Mouse (Mus musculus): ENCODE measurements around the gene Cnnm4. TPM values are rescaled to one million over a fixed set of nuclear protein-coding genes. Genes with fewer than 3 reads are reported as not detected.
"Not testable (repeated sequence)": the region's sequence is repeated elsewhere in the genome, so short reads cannot be mapped to it uniquely, and the experiment has no call there.

The Cnnm4 gene
- total and polyA plus RNA-seq, 3 experiments: 3.9 to 4.6 (median 4.4) TPM

GRCm38 (mm10) chr1:36536397-36536728 is 64.9 kb downstream of the Cnnm4 start:
- H3K9ac ChIP-seq (ENCODE audit: low read depth, low read length): no peak overlapping the region
- peaks cover 5% of the 10 kb centered on the region; the same call in 1 of the 2 replicates for H3K4me1 ChIP-seq (ENCODE audit: control insufficient read depth, insufficient read depth, low read length)
- H3K4me3 ChIP-seq: no peak overlapping the region
- H3K27me3 ChIP-seq (ENCODE audit: control insufficient read depth, insufficient read depth, low read length): no peaks in the 10 kb centered on the region
- no peaks in the 10 kb centered on the region for H3K79me2 ChIP-seq (replicated peaks; ENCODE audit: control insufficient read depth, insufficient read depth, low read length)
- no peaks in the 10 kb centered on the region for H3K36me3 ChIP-seq (ENCODE audit: control insufficient read depth, insufficient read depth, low read length)
- intact Hi-C loops (cut with DNase I): no loop called here
- 47% methylated on average over 8 of the region's 8 CpGs for WGBS
- no peak for DNase-seq
- TF ChIP-seq CTCF (IDR thresholded peaks at IDR 0.05) (no peak), EP300 (IDR thresholded peaks at IDR 0.05; ENCODE audit: insufficient read depth, low read depth, low read length) (0 out of 2 replicates have a peak, but pooled peaks have one; percentile 3)
- H3K27ac ChIP-seq: peak overlapping the region; percentile 89

DNA sequence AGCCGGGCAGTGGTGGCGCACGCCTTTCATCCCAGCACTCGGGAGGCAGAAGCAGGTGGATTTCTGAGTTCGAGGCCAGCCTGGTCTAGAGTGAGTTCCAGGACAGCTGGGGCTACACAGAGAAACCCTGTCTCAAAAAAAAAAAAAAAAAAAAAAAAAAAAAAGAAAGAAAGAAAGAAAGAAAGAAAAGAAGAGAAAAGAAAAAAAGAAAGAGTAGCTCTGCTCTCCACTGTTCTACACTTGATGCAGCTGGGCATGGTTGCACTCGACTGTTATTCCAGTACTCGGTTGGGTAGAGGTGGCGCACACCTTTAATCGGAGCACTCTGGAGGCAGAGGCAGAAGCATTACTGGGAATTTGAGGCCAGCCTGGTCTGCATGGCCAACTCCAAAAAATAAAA is 65.4 kb downstream of the Cnnm4 start, which contains the start of gene Ankrd23:
Ankrd23 (minus strand) TSS at position 101 of the 400 bp plus-strand sequence.
- H3K9ac ChIP-seq (ENCODE audit: low read depth, low read length); H3K4me1 ChIP-seq (ENCODE audit: control insufficient read depth, insufficient read depth, low read length); H3K27me3 ChIP-seq (ENCODE audit: control insufficient read depth, insufficient read depth, low read length); H3K36me3 ChIP-seq (ENCODE audit: control insufficient read depth, insufficient read depth, low read length); H3K79me2 ChIP-seq (replicated peaks; ENCODE audit: control insufficient read depth, insufficient read depth, low read length); DNase-seq; intact Hi-C loops (cut with DNase I); H3K4me3 ChIP-seq: not testable (repeated sequence)
- WGBS: 85% methylated on average over 9 of the region's 9 CpGs
- H3K27ac ChIP-seq: peak within 1 kb of the TSS; percentile 89

DNA sequence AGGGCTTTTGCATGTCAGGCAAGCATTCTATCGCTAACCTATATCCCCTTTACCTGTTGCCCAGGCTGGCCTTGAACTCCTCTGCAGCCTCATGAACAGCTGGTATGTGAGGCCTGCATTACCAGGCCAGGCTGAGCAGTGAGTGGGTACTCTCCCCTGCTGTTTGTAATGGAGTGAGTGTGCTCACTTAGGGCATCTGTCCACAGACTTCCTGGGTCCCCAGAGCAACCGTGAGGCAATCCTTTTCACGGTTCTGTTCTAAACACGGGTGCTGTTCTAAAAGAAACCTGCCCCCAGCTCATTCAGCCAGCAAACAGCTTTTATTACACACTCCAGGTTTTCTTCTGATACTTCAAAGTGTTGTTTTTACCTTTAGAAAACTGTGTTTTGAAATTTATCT is 67.3 kb downstream of the Cnnm4 start:
- Histone ChIP-seq H3K9ac (ENCODE audit: low read depth, low read length) (no peak overlapping the region), H3K79me2 (replicated peaks; ENCODE audit: control insufficient read depth, insufficient read depth, low read length) (no peaks in the 10 kb centered on the region), H3K36me3 (ENCODE audit: control insufficient read depth, insufficient read depth, low read length) (no peaks in the 10 kb centered on the region), H3K4me3 (no peak overlapping the region), H3K27ac (peak overlapping the region; percentile 75), H3K4me1 (ENCODE audit: control insufficient read depth, insufficient read depth, low read length) (peaks cover 3% of the 10 kb centered on the region; the same call in 1 of the 2 replicates), H3K27me3 (ENCODE audit: control insufficient read depth, insufficient read depth, low read length) (no peaks in the 10 kb centered on the region)
- TF ChIP-seq EP300 (IDR thresholded peaks at IDR 0.05; ENCODE audit: insufficient read depth, low read depth, low read length) (no peak), CTCF (IDR thresholded peaks at IDR 0.05) (no peak), POLR2A (IDR thresholded peaks at IDR 0.05; ENCODE audit: insufficient read depth, low read depth, low read length) (no peak)
- no peak for DNase-seq
- WGBS: 60% methylated on average over 4 of the region's 4 CpGs
- intact Hi-C loops (cut with DNase I): no loop called here

GRCm38 (mm10) chr1:36539186-36539585 is 67.8 kb downstream of the Cnnm4 start, which contains the start of gene Gm42417:
Gene Gm42417 (minus strand): TSS chr1:36539429.
- intact Hi-C loops (cut with DNase I): no loop called here
- Histone ChIP-seq H3K4me1 (ENCODE audit: control insufficient read depth, insufficient read depth, low read length) (peaks cover 3% of the 10 kb centered on the region; the same call in 1 of the 2 replicates), H3K9ac (ENCODE audit: low read depth, low read length) (no peak within 1 kb of the TSS), H3K36me3 (ENCODE audit: control insufficient read depth, insufficient read depth, low read length) (no peaks in the 10 kb centered on the region), H3K4me3 (no peak within 1 kb of the TSS), H3K27ac (peak within 1 kb of the TSS; percentile 75), H3K79me2 (replicated peaks; ENCODE audit: control insufficient read depth, insufficient read depth, low read length) (no peaks in the 10 kb centered on the region), H3K27me3 (ENCODE audit: control insufficient read depth, insufficient read depth, low read length) (no peaks in the 10 kb centered on the region)
- WGBS: 55% methylated on average over 9 of the region's 9 CpGs
- no peak for TF ChIP-seq POLR2A (IDR thresholded peaks at IDR 0.05; ENCODE audit: insufficient read depth, low read depth, low read length)
- TF ChIP-seq EP300 (IDR thresholded peaks at IDR 0.05; ENCODE audit: insufficient read depth, low read depth, low read length): peak; percentile 88
- DNase-seq: peak; percentile 77 to 88

GRCm38 (mm10) chr1:36540132-36540531 is 68.7 kb downstream of the Cnnm4 start:
- H3K79me2 ChIP-seq (replicated peaks; ENCODE audit: control insufficient read depth, insufficient read depth, low read length): no peaks in the 10 kb centered on the region
- no peak overlapping the region for H3K4me3 ChIP-seq
- intact Hi-C loops (cut with DNase I): no loop called here
- peaks cover 3% of the 10 kb centered on the region; the same call in 1 of the 2 replicates for H3K4me1 ChIP-seq (ENCODE audit: control insufficient read depth, insufficient read depth, low read length)
- TF ChIP-seq CTCF (IDR thresholded peaks at IDR 0.05): no peak
- no peak for TF ChIP-seq EP300 (IDR thresholded peaks at IDR 0.05; ENCODE audit: insufficient read depth, low read depth, low read length)
- no peak for TF ChIP-seq POLR2A (IDR thresholded peaks at IDR 0.05; ENCODE audit: insufficient read depth, low read depth, low read length)
- H3K27me3 ChIP-seq (ENCODE audit: control insufficient read depth, insufficient read depth, low read length): no peaks in the 10 kb centered on the region
- H3K36me3 ChIP-seq (ENCODE audit: control insufficient read depth, insufficient read depth, low read length): no peaks in the 10 kb centered on the region
- peak overlapping the region; percentile 68 for H3K27ac ChIP-seq
- no peak for DNase-seq
- H3K9ac ChIP-seq (ENCODE audit: low read depth, low read length): no peak overlapping the region
- 94% methylated on average over 11 of the region's 11 CpGs for WGBS

GRCm38 (mm10) chr1:36540807-36541206 is 69.4 kb downstream of the Cnnm4 start:
- no peak for TF ChIP-seq POLR2A (IDR thresholded peaks at IDR 0.05; ENCODE audit: insufficient read depth, low read depth, low read length)
- Histone ChIP-seq H3K9ac (ENCODE audit: low read depth, low read length) (no peak overlapping the region), H3K4me3 (no peak overlapping the region), H3K27me3 (ENCODE audit: control insufficient read depth, insufficient read depth, low read length) (no peaks in the 10 kb centered on the region), H3K4me1 (ENCODE audit: control insufficient read depth, insufficient read depth, low read length) (peaks cover 2% of the 10 kb centered on the region; the same call in 1 of the 2 replicates), H3K79me2 (replicated peaks; ENCODE audit: control insufficient read depth, insufficient read depth, low read length) (no peaks in the 10 kb centered on the region), H3K27ac (no peak overlapping the region), H3K36me3 (ENCODE audit: control insufficient read depth, insufficient read depth, low read length) (no peaks in the 10 kb centered on the region)
- no peak for DNase-seq
- 94% methylated on average over 12 of the region's 12 CpGs for WGBS
- intact Hi-C loops (cut with DNase I): no loop called here

All from heart, adult 2 months (tissue).